Mouse (Mus musculus) megakaryocyte, embryonic 14.5 days (primary cell): ENCODE data around the gene Lrba. TPM values are rescaled to one million over a fixed set of nuclear protein-coding genes. Genes with fewer than 3 reads are reported as not detected.

Source experiments
- H3K27me3 ChIP-seq: replicated peaks from 2 replicates; pipeline ENCODE3; 2012; ENCODE audit warnings: inconsistent platforms
- H3K36me3 ChIP-seq: replicated peaks from 2 replicates; pipeline ENCODE3; 2012; ENCODE audit warnings: low read length, inconsistent platforms, mixed read lengths
- H3K4me1 ChIP-seq: 2 replicates; pipeline ENCODE4 v1.6.1; 2012; ENCODE audit warnings: inconsistent platforms
- H3K4me3 ChIP-seq: replicated peaks from 2 replicates; pipeline ENCODE3; 2012; ENCODE audit warnings: moderate library complexity, mild to moderate bottlenecking, inconsistent platforms
- H3K9me3 ChIP-seq: 2 replicates; pipeline ENCODE4 v1.6.1; 2012; ENCODE audit warnings: inconsistent platforms
- FLI1 ChIP-seq: IDR thresholded peaks from 2 replicates; pipeline ENCODE4 v1.6.1; 2012; ENCODE audit warnings: low read length, inconsistent platforms, mixed read lengths
- GATA1 ChIP-seq: IDR thresholded peaks from 3 replicates; pipeline ENCODE4 v1.6.1; 2012; ENCODE audit warnings: mixed read lengths, low read length, inconsistent platforms, borderline replicate concordance
- polyA plus RNA-seq: library from polyadenylated mRNA; stranded (reverse); fragments of >175 nt; gene quantifications from 2 replicates; pipeline ENCODE4 v1.2.3, GENCODE M21; 2012; ENCODE audit warnings: low replicate concordance; ENCODE audit not compliant: insufficient read depth

The Lrba gene
- polyA plus RNA-seq, 1 experiment = 9.7 TPM

GRCm38 (mm10) chr3:86638552-86639348 lies 414.3 kb downstream of the Lrba start:
- Histone ChIP-seq H3K27me3 (peaks cover 1% of the 10 kb centered on the region), H3K4me3 (no peak overlapping the region), H3K4me1 (peaks cover 8% of the 10 kb centered on the region), H3K9me3 (no peaks in the 10 kb centered on the region), H3K36me3 (no peaks in the 10 kb centered on the region)
- TF ChIP-seq FLI1 (no peak), GATA1 (no peak)

DNA sequence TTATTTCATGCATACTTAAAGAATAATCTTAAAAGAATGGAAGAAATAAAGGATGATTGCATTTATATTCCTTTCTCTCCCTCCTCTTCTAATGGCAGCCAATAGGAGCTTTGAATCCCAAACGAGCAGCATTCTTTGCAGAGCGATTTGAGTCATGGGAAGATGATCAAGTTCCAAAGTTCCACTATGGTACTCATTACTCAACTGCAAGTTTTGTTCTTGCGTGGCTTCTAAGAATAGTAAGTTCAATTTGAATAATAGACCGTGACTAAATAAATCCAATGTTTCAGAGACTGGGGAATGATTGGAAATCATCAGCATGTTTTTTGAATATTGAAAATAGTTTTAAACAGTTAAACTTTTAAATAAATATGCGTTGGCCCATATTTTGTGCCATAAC lies 416.9 kb downstream of the Lrba start:
- no peaks in the 10 kb centered on the region for H3K9me3 ChIP-seq
- TF ChIP-seq GATA1 (no peak), FLI1 (no peak)

GRCm38 (mm10) chr3:86641796-86642195 lies 417.3 kb downstream of the Lrba start:
- H3K9me3 ChIP-seq = no peaks in the 10 kb centered on the region
- peaks cover 4% of the 10 kb centered on the region for H3K36me3 ChIP-seq
- no peaks in the 10 kb centered on the region for H3K4me1 ChIP-seq
- no peak overlapping the region for H3K4me3 ChIP-seq
- no peaks in the 10 kb centered on the region for H3K27me3 ChIP-seq
- no peak for TF ChIP-seq GATA1
- TF ChIP-seq FLI1 = no peak

More for the DNA sequence above, 416.9 kb downstream of the Lrba start:
- no peaks in the 10 kb centered on the region for H3K4me1 ChIP-seq
- H3K27me3 ChIP-seq = no peaks in the 10 kb centered on the region
- H3K4me3 ChIP-seq = no peak overlapping the region
- peaks cover 4% of the 10 kb centered on the region for H3K36me3 ChIP-seq

- Histone ChIP-seq H3K27me3 (no peaks in the 10 kb centered on the region), H3K4me1 (no peaks in the 10 kb centered on the region; the same call in 1 of the 2 replicates), H3K9me3 (no peaks in the 10 kb centered on the region), H3K36me3 (peaks cover 4% of the 10 kb centered on the region), H3K4me3 (no peak overlapping the region)
- TF ChIP-seq FLI1 (no peak), GATA1 (no peak)
These were observed 422.3 kb downstream of the Lrba start for GRCm38 (mm10) chr3:86646771-86647170.

- H3K9me3 ChIP-seq = no peaks in the 10 kb centered on the region
- no peaks in the 10 kb centered on the region; the same call in 1 of the 2 replicates for H3K4me1 ChIP-seq
- H3K27me3 ChIP-seq = no peaks in the 10 kb centered on the region
- H3K4me3 ChIP-seq = no peak overlapping the region
- TF ChIP-seq GATA1 (no peak), FLI1 (no peak)
- H3K36me3 ChIP-seq = no peaks in the 10 kb centered on the region
These were observed 426.5 kb downstream of the Lrba start for GRCm38 (mm10) chr3:86651006-86651405.

DNA sequence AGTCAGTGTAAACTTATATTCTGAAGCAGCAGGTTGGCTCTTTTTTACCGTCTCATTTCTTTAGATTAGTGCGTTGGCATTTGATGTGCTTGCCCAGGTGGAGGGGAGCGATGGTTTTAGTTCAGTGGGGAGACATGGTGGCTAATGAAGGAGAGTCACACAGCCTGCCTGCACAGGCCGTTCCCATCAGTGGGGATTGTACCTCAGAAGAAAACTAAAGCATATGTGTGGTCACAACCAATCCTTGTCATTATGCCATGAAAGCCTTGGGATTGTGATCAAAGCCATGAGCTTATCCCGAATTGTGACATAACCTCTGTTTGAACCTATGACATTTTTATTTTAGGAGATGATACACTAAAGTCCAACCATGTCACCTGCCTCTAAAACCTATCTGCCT lies 434.8 kb downstream of the Lrba start:
- H3K36me3 ChIP-seq = no peaks in the 10 kb centered on the region
- TF ChIP-seq GATA1 (no peak), FLI1 (no peak)
- no peaks in the 10 kb centered on the region for H3K4me1 ChIP-seq
- H3K9me3 ChIP-seq = no peaks in the 10 kb centered on the region
- no peak overlapping the region for H3K4me3 ChIP-seq
- no peaks in the 10 kb centered on the region for H3K27me3 ChIP-seq

GRCm38 (mm10) chr3:86664399-86664798 lies 439.9 kb downstream of the Lrba start:
- Histone ChIP-seq H3K27me3 (no peaks in the 10 kb centered on the region), H3K4me3 (no peak overlapping the region), H3K9me3 (no peaks in the 10 kb centered on the region), H3K36me3 (no peaks in the 10 kb centered on the region), H3K4me1 (no peaks in the 10 kb centered on the region)
- TF ChIP-seq GATA1 (no peak), FLI1 (no peak)

- H3K4me3 ChIP-seq = no peak overlapping the region
- H3K9me3 ChIP-seq = no peaks in the 10 kb centered on the region
- H3K27me3 ChIP-seq = no peaks in the 10 kb centered on the region
- TF ChIP-seq FLI1 (no peak), GATA1 (no peak)
- no peaks in the 10 kb centered on the region for H3K36me3 ChIP-seq
- 0 out of 2 replicates have a peak, but pooled peaks cover 3% of the 10 kb centered on the region for H3K4me1 ChIP-seq
These were observed 443.7 kb downstream of the Lrba start for GRCm38 (mm10) chr3:86668146-86668545.

DNA sequence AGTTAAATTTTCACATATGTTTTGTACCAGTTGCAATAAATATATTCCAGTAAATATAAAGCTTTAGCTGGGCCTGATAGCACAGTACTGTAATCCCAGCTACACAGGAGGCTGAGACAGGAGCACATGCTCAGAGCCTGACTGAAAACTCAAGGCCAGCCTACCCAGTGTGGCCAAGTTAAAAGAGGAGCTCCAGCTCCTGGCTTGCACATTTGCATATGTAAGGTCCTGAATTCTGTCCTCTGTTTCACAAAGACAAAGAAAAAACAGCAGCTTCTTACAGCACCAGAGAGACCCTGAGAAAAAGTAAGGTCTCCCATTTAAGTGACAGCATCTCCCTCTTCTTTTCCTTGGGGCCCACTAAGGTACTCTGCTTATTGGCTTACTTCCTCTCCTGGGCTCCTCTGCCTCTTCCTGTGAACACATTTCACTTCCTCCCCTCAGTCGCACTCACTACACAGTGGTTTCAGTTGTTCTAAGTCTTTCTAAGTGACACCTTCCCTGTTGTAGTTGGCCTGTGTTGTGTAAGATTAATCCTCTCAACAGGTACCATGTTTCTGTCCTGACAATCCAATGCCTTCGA lies 453.2 kb downstream of the Lrba start:
- Histone ChIP-seq H3K4me1 (peaks cover 9% of the 10 kb centered on the region), H3K4me3 (no peak overlapping the region), H3K36me3 (peaks cover 2% of the 10 kb centered on the region), H3K9me3 (no peaks in the 10 kb centered on the region), H3K27me3 (no peaks in the 10 kb centered on the region)
- TF ChIP-seq FLI1 = no peak
- TF ChIP-seq GATA1 = no peak

- H3K4me1 ChIP-seq = peaks cover 10% of the 10 kb centered on the region
- H3K36me3 ChIP-seq = no peaks in the 10 kb centered on the region
- no peak for TF ChIP-seq FLI1
- no peak for TF ChIP-seq GATA1
- no peaks in the 10 kb centered on the region for H3K27me3 ChIP-seq
- H3K4me3 ChIP-seq = peak overlapping the region; percentile 24
- H3K9me3 ChIP-seq = no peaks in the 10 kb centered on the region
These were observed 463.2 kb downstream of the Lrba start for GRCm38 (mm10) chr3:86687571-86688209.
